Mouse (Mus musculus): ENCODE data around the gene Eml2. TPM values are rescaled to one million over a fixed set of nuclear protein-coding genes. Genes with fewer than 3 reads are reported as not detected.

The Eml2 gene
- polyA plus RNA-seq, 1 experiment from 2014 or later = 12.4 TPM

DNA sequence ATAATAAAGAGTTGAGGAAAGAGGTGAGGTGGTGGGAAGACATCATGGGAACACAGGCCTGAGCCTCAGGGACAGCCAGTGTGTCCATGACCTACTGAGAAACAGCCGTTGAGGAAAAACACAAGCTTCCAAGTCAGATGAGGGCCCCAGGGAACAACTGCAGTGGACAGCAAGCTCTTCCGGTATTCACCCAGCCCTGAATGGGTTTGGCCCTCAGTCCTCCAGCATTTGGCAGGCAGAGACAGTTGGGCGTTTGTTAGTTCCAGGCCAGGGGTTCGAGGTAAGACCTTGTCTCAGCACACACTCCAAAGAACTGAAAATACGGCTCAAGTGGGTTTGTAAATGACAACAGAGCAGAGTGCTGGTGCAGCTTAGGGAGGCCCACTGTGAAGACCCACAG is 77.2 kb downstream of the Eml2 start:
- H3K9me3 ChIP-seq (ENCODE audit: control insufficient read depth, low read length) = no peaks in the 10 kb centered on the region
- no peak overlapping the region for H3K9ac ChIP-seq (ENCODE audit: low read length)
- H3K27me3 ChIP-seq (ENCODE audit: control insufficient read depth, insufficient read depth, low read depth, low read length) = no peaks in the 10 kb centered on the region
- 58% methylated on average over 5 of the region's 5 CpGs for WGBS
- H3K4me3 ChIP-seq (ENCODE audit: low read length) = no peak overlapping the region
- no peaks in the 10 kb centered on the region; the same call in 1 of the 2 replicates for H3K4me1 ChIP-seq (replicated peaks; ENCODE audit: control insufficient read depth, insufficient read depth, low read length)
- H3K4me2 ChIP-seq (ENCODE audit: low read depth, low read length) = no peak overlapping the region
- H3K36me3 ChIP-seq (ENCODE audit: control insufficient read depth, insufficient read depth, low read length) = peaks cover 20% of the 10 kb centered on the region
- H3K27ac ChIP-seq (ENCODE audit: low read length) = no peak overlapping the region
- ATAC-seq (ENCODE audit: low read depth) = no peak

DNA sequence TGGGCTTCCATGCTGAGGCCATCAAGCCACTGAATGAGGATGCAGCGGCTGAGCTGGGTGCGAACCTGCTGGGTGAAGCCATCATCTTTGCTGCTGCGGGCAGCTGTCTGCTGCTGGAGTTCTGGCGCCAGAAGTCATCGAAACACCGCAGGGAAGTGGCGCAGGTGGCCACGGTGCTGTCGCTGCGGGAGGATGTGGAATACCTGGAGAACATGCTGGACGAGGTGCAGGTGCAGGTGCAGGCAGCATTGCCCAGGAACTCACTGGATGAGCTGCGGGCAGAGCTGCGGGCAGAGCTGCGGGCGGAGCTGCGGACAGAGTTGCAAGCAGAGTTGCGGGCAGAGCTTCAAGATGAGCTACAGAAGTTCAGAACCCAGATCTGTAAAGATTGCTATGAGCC is 79.2 kb downstream of the Eml2 start:
- no peaks in the 10 kb centered on the region for H3K27me3 ChIP-seq (ENCODE audit: control insufficient read depth, insufficient read depth, low read depth, low read length)
- peaks cover 35% of the 10 kb centered on the region for H3K36me3 ChIP-seq (ENCODE audit: control insufficient read depth, insufficient read depth, low read length)
- H3K27ac ChIP-seq (ENCODE audit: low read length) = no peak overlapping the region
- no peak for ATAC-seq (ENCODE audit: low read depth)
- WGBS = 80% methylated on average over 15 of the region's 17 CpGs
- H3K4me3 ChIP-seq (ENCODE audit: low read length) = no peak overlapping the region
- H3K4me2 ChIP-seq (ENCODE audit: low read depth, low read length) = no peak overlapping the region
- no peaks in the 10 kb centered on the region; the same call in 1 of the 2 replicates for H3K4me1 ChIP-seq (replicated peaks; ENCODE audit: control insufficient read depth, insufficient read depth, low read length)
- no peak overlapping the region for H3K9ac ChIP-seq (ENCODE audit: low read length)
- no peaks in the 10 kb centered on the region for H3K9me3 ChIP-seq (ENCODE audit: control insufficient read depth, low read length)

MicroRNAs within 50 kb of the gene (microRNA counts, 519-probe panel; counts per million panel counts)
- microRNA mmu-miR-330 = not detected

Small RNA genes lying within 50 kb of the gene (microRNA-seq; reads per million reads assigned to microRNA genes)
- 156 reads per million, percentile 54 among the genes with 10 or more reads in this experiment for gene Mir330

Other genes starting within 250 kb of the Eml2 start
- not detected in 2 replicates for gene Nanos2, start 189.0 kb upstream of the Eml2 start, polyA plus RNA-seq (2015; fragmentation: Nextera tagmentation; extraction: Ambion mirVana)
- 2.1 and 2.8 TPM in 2 replicates for gene Mypop, start 185.2 kb upstream of the Eml2 start, polyA plus RNA-seq (2015; fragmentation: Nextera tagmentation; extraction: Ambion mirVana)
- gene Irf2bp1, start 172.4 kb upstream of the Eml2 start, polyA plus RNA-seq (2015; fragmentation: Nextera tagmentation; extraction: Ambion mirVana) = 16.0 and 16.5 TPM in 2 replicates
- 2.3 TPM in 2 replicates for gene Foxa3, start 152.9 kb upstream of the Eml2 start, polyA plus RNA-seq (2015; fragmentation: Nextera tagmentation; extraction: Ambion mirVana)
- gene Sympk, start 152.0 kb upstream of the Eml2 start, polyA plus RNA-seq (2015; fragmentation: Nextera tagmentation; extraction: Ambion mirVana) = 27.4 and 27.5 TPM in 2 replicates
- gene Rsph6a, start 121.7 kb upstream of the Eml2 start, polyA plus RNA-seq (2015; fragmentation: Nextera tagmentation; extraction: Ambion mirVana) = not detected in 2 replicates
- 11.3 and 11.9 TPM in 2 replicates for gene Dmwd, start 100.2 kb upstream of the Eml2 start, polyA plus RNA-seq (2015; fragmentation: Nextera tagmentation; extraction: Ambion mirVana)
- gene Dmpk, start 92.6 kb upstream of the Eml2 start, polyA plus RNA-seq (2015; fragmentation: Nextera tagmentation; extraction: Ambion mirVana) = 28.7 and 29.3 TPM in 2 replicates
- 7.2 and 7.5 TPM in 2 replicates for gene Six5, start 81.8 kb upstream of the Eml2 start, polyA plus RNA-seq (2015; fragmentation: Nextera tagmentation; extraction: Ambion mirVana)
- gene Gm4969, start 58.1 kb upstream of the Eml2 start, polyA plus RNA-seq (2015; fragmentation: Nextera tagmentation; extraction: Ambion mirVana) = 1.9 and 2.2 TPM in 2 replicates
- 16.2 and 16.3 TPM in 2 replicates for gene Fbxo46, start 56.6 kb upstream of the Eml2 start, polyA plus RNA-seq (2015; fragmentation: Nextera tagmentation; extraction: Ambion mirVana)
- 15.4 and 15.7 TPM in 2 replicates for gene Qpctl, start 27.1 kb upstream of the Eml2 start, polyA plus RNA-seq (2015; fragmentation: Nextera tagmentation; extraction: Ambion mirVana)
- gene Snrpd2, start 26.7 kb upstream of the Eml2 start, polyA plus RNA-seq (2015; fragmentation: Nextera tagmentation; extraction: Ambion mirVana) = 135 and 144 TPM in 2 replicates
- 5.6 and 8.2 TPM in 2 replicates for gene Gipr, start 10.3 kb upstream of the Eml2 start, polyA plus RNA-seq (2015; fragmentation: Nextera tagmentation; extraction: Ambion mirVana)
- gene Gpr4, start 36.1 kb downstream of the Eml2 start, polyA plus RNA-seq (2015; fragmentation: Nextera tagmentation; extraction: Ambion mirVana) = 2.1 and 2.6 TPM in 2 replicates
- 29.9 and 31.5 TPM in 2 replicates for gene Opa3, start 51.9 kb downstream of the Eml2 start, polyA plus RNA-seq (2015; fragmentation: Nextera tagmentation; extraction: Ambion mirVana)
- 103 and 105 TPM in 2 replicates for gene Vasp, start 95.4 kb downstream of the Eml2 start, polyA plus RNA-seq (2015; fragmentation: Nextera tagmentation; extraction: Ambion mirVana)
- not detected in 2 replicates for gene Ppm1n, start 103.6 kb downstream of the Eml2 start, polyA plus RNA-seq (2015; fragmentation: Nextera tagmentation; extraction: Ambion mirVana)
- gene Rtn2, start 106.2 kb downstream of the Eml2 start, polyA plus RNA-seq (2015; fragmentation: Nextera tagmentation; extraction: Ambion mirVana) = 13.8 and 17.5 TPM in 2 replicates
- gene Fosb, start 133.6 kb downstream of the Eml2 start, polyA plus RNA-seq (2015; fragmentation: Nextera tagmentation; extraction: Ambion mirVana) = 0.20 and 0.31 TPM in 2 replicates
- gene Ercc1, start 168.4 kb downstream of the Eml2 start, polyA plus RNA-seq (2015; fragmentation: Nextera tagmentation; extraction: Ambion mirVana) = 79.9 and 82.5 TPM in 2 replicates
- gene Cd3eap, start 183.1 kb downstream of the Eml2 start, polyA plus RNA-seq (2015; fragmentation: Nextera tagmentation; extraction: Ambion mirVana) = 17.2 and 17.3 TPM in 2 replicates
- 4.9 TPM in 2 replicates for gene Ppp1r13l, start 183.3 kb downstream of the Eml2 start, polyA plus RNA-seq (2015; fragmentation: Nextera tagmentation; extraction: Ambion mirVana)
- 15.9 and 17.4 TPM in 2 replicates for gene Ercc2, start 205.6 kb downstream of the Eml2 start, polyA plus RNA-seq (2015; fragmentation: Nextera tagmentation; extraction: Ambion mirVana)
- 17.5 and 19.7 TPM in 2 replicates for gene Klc3, start 227.7 kb downstream of the Eml2 start, polyA plus RNA-seq (2015; fragmentation: Nextera tagmentation; extraction: Ambion mirVana)
- 78.9 and 137 TPM in 2 replicates for gene Ckm, start 228.4 kb downstream of the Eml2 start, polyA plus RNA-seq (2015; fragmentation: Nextera tagmentation; extraction: Ambion mirVana)

All from lung, embryonic 16.5 days (tissue).